Mouse (Mus musculus): ENCODE data around the gene Sox12. TPM values are rescaled to one million over a fixed set of nuclear protein-coding genes. Genes with fewer than 3 reads are reported as not detected.
A peak's percentile ranks its signal among the peaks of the same experiment; 100 is the strongest.

The Sox12 gene
- polyA plus RNA-seq (2012; ENCODE audit: insufficient read depth, insufficient read length, low replicate concordance, missing spikeins): not detected in 2 replicates

GRCm38 (mm10) chr2:152397680-152398435 is at the start of gene Sox12:
Gene Sox12, minus strand, starts transcription at chr2:152398063.
- H3K4me3 ChIP-seq (ENCODE audit: insufficient read depth, low read depth, low read length): peak within 1 kb of the TSS; percentile 80
- no peak for TF ChIP-seq CTCF (IDR thresholded peaks at IDR 0.05; ENCODE audit: insufficient read depth, low read depth, low read length)
- peak; percentile 38; the same call in 1 of the 2 replicates for TF ChIP-seq POLR2A (IDR thresholded peaks at IDR 0.05; ENCODE audit: insufficient read depth, low read depth, low read length)
- WGBS: 3% methylated on average over 93 of the region's 104 CpGs
- peak within 1 kb of the TSS; percentile 93 for H3K27ac ChIP-seq (ENCODE audit: insufficient read depth, low read depth, low read length)
- peaks cover 23% of the 10 kb centered on the region for H3K4me1 ChIP-seq (ENCODE audit: control insufficient read depth, insufficient read depth, low read length)

- 17% methylated on average over 5 of the region's 5 CpGs for WGBS
- no peak overlapping the region for H3K27ac ChIP-seq (ENCODE audit: insufficient read depth, low read depth, low read length)
- H3K4me1 ChIP-seq (ENCODE audit: control insufficient read depth, insufficient read depth, low read length): peaks cover 13% of the 10 kb centered on the region
- no peak overlapping the region for H3K4me3 ChIP-seq (ENCODE audit: insufficient read depth, low read depth, low read length)
- no peak for TF ChIP-seq CTCF (IDR thresholded peaks at IDR 0.05; ENCODE audit: insufficient read depth, low read depth, low read length)
- no peak for TF ChIP-seq POLR2A (IDR thresholded peaks at IDR 0.05; ENCODE audit: insufficient read depth, low read depth, low read length)
Measured at GRCm38 (mm10) chr2:152447461-152447860, 49.6 kb upstream of the Sox12 start.

GRCm38 (mm10) chr2:152446642-152447041 is 48.8 kb upstream of the Sox12 start:
- no peak overlapping the region for H3K27ac ChIP-seq (ENCODE audit: insufficient read depth, low read depth, low read length)
- no peak for TF ChIP-seq CTCF (IDR thresholded peaks at IDR 0.05; ENCODE audit: insufficient read depth, low read depth, low read length)
- no peak overlapping the region for H3K4me3 ChIP-seq (ENCODE audit: insufficient read depth, low read depth, low read length)
- peaks cover 13% of the 10 kb centered on the region for H3K4me1 ChIP-seq (ENCODE audit: control insufficient read depth, insufficient read depth, low read length)
- WGBS: 87% methylated on average over 2 of the region's 2 CpGs

- no peak for TF ChIP-seq POLR2A (IDR thresholded peaks at IDR 0.05; ENCODE audit: insufficient read depth, low read depth, low read length)
- no peak for TF ChIP-seq CTCF (IDR thresholded peaks at IDR 0.05; ENCODE audit: insufficient read depth, low read depth, low read length)
- WGBS: 64% methylated on average over 8 of the region's 8 CpGs
- H3K4me3 ChIP-seq (ENCODE audit: insufficient read depth, low read depth, low read length): no peak overlapping the region
- H3K4me1 ChIP-seq (ENCODE audit: control insufficient read depth, insufficient read depth, low read length): peaks cover 13% of the 10 kb centered on the region
- H3K27ac ChIP-seq (ENCODE audit: insufficient read depth, low read depth, low read length): no peak overlapping the region
Measured at GRCm38 (mm10) chr2:152443281-152443680, 45.4 kb upstream of the Sox12 start.

- no peak for TF ChIP-seq POLR2A (IDR thresholded peaks at IDR 0.05; ENCODE audit: insufficient read depth, low read depth, low read length)
- no peak for TF ChIP-seq CTCF (IDR thresholded peaks at IDR 0.05; ENCODE audit: insufficient read depth, low read depth, low read length)
- no peak overlapping the region for H3K27ac ChIP-seq (ENCODE audit: insufficient read depth, low read depth, low read length)
- peaks cover 10% of the 10 kb centered on the region for H3K4me1 ChIP-seq (ENCODE audit: control insufficient read depth, insufficient read depth, low read length)
- WGBS: 76% methylated on average over 4 of the region's 4 CpGs
- H3K4me3 ChIP-seq (ENCODE audit: insufficient read depth, low read depth, low read length): no peak overlapping the region
Measured at GRCm38 (mm10) chr2:152442322-152442721, 44.5 kb upstream of the Sox12 start.

GRCm38 (mm10) chr2:152439833-152440232 is 42.0 kb upstream of the Sox12 start:
- 90% methylated on average over 2 of the region's 2 CpGs for WGBS
- TF ChIP-seq CTCF (IDR thresholded peaks at IDR 0.05; ENCODE audit: insufficient read depth, low read depth, low read length) (no peak), POLR2A (IDR thresholded peaks at IDR 0.05; ENCODE audit: insufficient read depth, low read depth, low read length) (no peak)
- Histone ChIP-seq H3K27ac (ENCODE audit: insufficient read depth, low read depth, low read length) (no peak overlapping the region), H3K4me3 (ENCODE audit: insufficient read depth, low read depth, low read length) (no peak overlapping the region), H3K4me1 (ENCODE audit: control insufficient read depth, insufficient read depth, low read length) (peaks cover 8% of the 10 kb centered on the region)

- Histone ChIP-seq H3K4me3 (ENCODE audit: insufficient read depth, low read depth, low read length) (no peak overlapping the region), H3K4me1 (ENCODE audit: control insufficient read depth, insufficient read depth, low read length) (peaks cover 8% of the 10 kb centered on the region), H3K27ac (ENCODE audit: insufficient read depth, low read depth, low read length) (no peak overlapping the region)
- TF ChIP-seq CTCF (IDR thresholded peaks at IDR 0.05; ENCODE audit: insufficient read depth, low read depth, low read length) (no peak), POLR2A (IDR thresholded peaks at IDR 0.05; ENCODE audit: insufficient read depth, low read depth, low read length) (no peak)
- whole genome bisulfite sequencing: 97% methylated on average over 1 of the region's 1 CpGs
Measured at GRCm38 (mm10) chr2:152438963-152439362, 41.1 kb upstream of the Sox12 start.

GRCm38 (mm10) chr2:152436983-152437860 is 39.4 kb upstream of the Sox12 start:
- H3K4me3 ChIP-seq (ENCODE audit: insufficient read depth, low read depth, low read length): peak overlapping the region; percentile 27
- 5% methylated on average over 23 of the region's 23 CpGs for WGBS
- peaks cover 5% of the 10 kb centered on the region for H3K4me1 ChIP-seq (ENCODE audit: control insufficient read depth, insufficient read depth, low read length)
- peak overlapping the region; percentile 5; the same call in 1 of the 2 replicates for H3K27ac ChIP-seq (ENCODE audit: insufficient read depth, low read depth, low read length)
- TF ChIP-seq CTCF (IDR thresholded peaks at IDR 0.05; ENCODE audit: insufficient read depth, low read depth, low read length): peak; percentile 93
- TF ChIP-seq POLR2A (IDR thresholded peaks at IDR 0.05; ENCODE audit: insufficient read depth, low read depth, low read length): no peak
